In the genomic region with DNA sequence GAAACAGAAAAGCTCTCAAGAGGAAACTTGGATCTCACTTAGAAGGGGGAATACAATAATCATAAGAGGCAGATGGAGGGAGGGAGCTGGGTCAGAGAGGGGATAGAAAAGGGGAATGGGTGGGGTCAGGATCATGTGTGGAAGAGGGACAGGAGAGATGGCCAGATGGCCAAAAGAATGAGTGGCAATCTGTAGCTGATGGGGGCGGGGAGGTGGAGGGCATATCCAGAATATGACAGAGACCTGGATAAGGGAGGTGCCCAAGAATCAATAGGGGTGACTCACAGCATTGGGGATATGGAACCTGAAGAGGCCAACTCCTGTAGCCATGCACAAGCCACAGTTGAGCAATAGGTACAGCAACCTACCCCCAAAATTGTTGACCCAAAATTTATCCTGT, we compare ENCODE assay signal across 15 mouse cellular contexts.
"Had no signal": no experiment of that assay in that cellular context is flagged by ENCODE, and none has a peak within 500 bp of the region (broad histone marks: within the 10 kb centered on the region; RNA-seq: fewer than 3 reads in every experiment).

No protein-coding gene starts in this region.

- H3K9ac ChIP-seq: limb, embryonic 12.5 days; liver, embryonic 13.5 days; liver, postnatal 0 days; lung, embryonic 15.5 days had no signal

- H3K4me2 ChIP-seq: limb, embryonic 12.5 days; liver, embryonic 13.5 days; lung, embryonic 15.5 days had no signal

- H3K4me1 ChIP-seq: liver, embryonic 13.5 days; lung, embryonic 15.5 days had no signal

- H3K9me3 ChIP-seq: limb, embryonic 12.5 days; liver, embryonic 13.5 days; lung, embryonic 15.5 days had no signal

- H3K4me3 ChIP-seq: limb, embryonic 12.5 days; liver, embryonic 13.5 days; lung, embryonic 15.5 days had no signal

- ATAC-seq: liver, postnatal 0 days; midbrain, embryonic 16.5 days had no signal

- DNase-seq: kidney, adult 2 months; kidney, postnatal 25 days; layer of hippocampus, adult 9-11 months; layer of hippocampus, postnatal 36 days; liver; liver, embryonic 13.5 days; liver, postnatal 0 days; lung, postnatal 14 days; right cerebral cortex, adult 18-20 months; right cerebral cortex, postnatal 25 days; thymus, postnatal 36 days had no signal

- H3K36me3 ChIP-seq: limb, embryonic 12.5 days; liver, embryonic 13.5 days; lung, embryonic 15.5 days had no signal

- H3K27me3 ChIP-seq: liver, embryonic 13.5 days; lung, embryonic 15.5 days had no signal

- H3K27ac ChIP-seq: limb, embryonic 12.5 days; liver, embryonic 13.5 days; lung, embryonic 15.5 days; macrophage had no signal
